Comparison of ENCODE assay signal across 21 mouse cellular contexts in genomic region chr3:65435812-65436211, GRCm38 (mm10). TPM values are rescaled to one million over a fixed set of nuclear protein-coding genes. Genes with fewer than 3 reads are reported as not detected.
DNase-seq lines count a peak whose midpoint lies in the region; ATAC-seq and TF ChIP-seq lines count a peak whose summit lies in the region.
"Had no signal": no experiment of that assay in that cellular context is flagged by ENCODE, and none has a peak within 500 bp of the region (broad histone marks: within the 10 kb centered on the region; RNA-seq: fewer than 3 reads in every experiment).

No protein-coding gene starts in this region.

- H3K4me1 ChIP-seq in forebrain, postnatal 0 days (ENCODE audit: insufficient read depth), result no peaks in the 10 kb centered on the region
- H3K4me1 ChIP-seq in forebrain, embryonic 11.5 days (replicated peaks; ENCODE audit: control insufficient read depth, insufficient read depth, low read length), result no peaks in the 10 kb centered on the region
- H3K4me1 ChIP-seq in heart, embryonic 15.5 days (replicated peaks), result 0 out of 2 replicates have a peak, but pooled peaks cover 4% of the 10 kb centered on the region
- H3K4me1 ChIP-seq: forebrain, embryonic 15.5 days; hindbrain, embryonic 15.5 days; neural tube, embryonic 15.5 days had no signal

- no peak overlapping the region for H3K27ac ChIP-seq in forebrain, postnatal 0 days (ENCODE audit: low read depth, low read length)
- H3K27ac ChIP-seq in forebrain, embryonic 11.5 days (ENCODE audit: low read depth, low read length), result no peak overlapping the region
- H3K27ac ChIP-seq in heart, embryonic 15.5 days, result peak overlapping the region; percentile 57
- H3K27ac ChIP-seq: forebrain, embryonic 15.5 days; hindbrain, embryonic 15.5 days; intestine, embryonic 15.5 days; midbrain, embryonic 15.5 days; neural tube, embryonic 15.5 days had no signal

- no peak for TF ChIP-seq POLR2A in brain, embryonic 14.5 days (IDR thresholded peaks at IDR 0.05; ENCODE audit: borderline replicate concordance, extremely low read depth, insufficient read depth, insufficient read length, poor library complexity, severe bottlenecking)

- H3K27me3 ChIP-seq in forebrain, postnatal 0 days (ENCODE audit: insufficient read depth, low read length), result no peaks in the 10 kb centered on the region
- H3K27me3 ChIP-seq in forebrain, embryonic 11.5 days (ENCODE audit: control insufficient read depth, insufficient read depth, low read length), result no peaks in the 10 kb centered on the region
- no peaks in the 10 kb centered on the region for H3K27me3 ChIP-seq in heart, embryonic 15.5 days
- H3K27me3 ChIP-seq: forebrain, embryonic 15.5 days; hindbrain, embryonic 15.5 days; intestine, embryonic 15.5 days; midbrain, embryonic 15.5 days; neural tube, embryonic 15.5 days had no signal

- H3K4me2 ChIP-seq in forebrain, postnatal 0 days (ENCODE audit: low read depth), result no peak overlapping the region
- no peak overlapping the region for H3K4me2 ChIP-seq in forebrain, embryonic 11.5 days (ENCODE audit: low read depth, low read length, severe bottlenecking)
- H3K4me2 ChIP-seq in heart, embryonic 15.5 days, result no peak overlapping the region
- H3K4me2 ChIP-seq: forebrain, embryonic 15.5 days; hindbrain, embryonic 15.5 days; intestine, embryonic 15.5 days; liver, embryonic 11.5 days; midbrain, embryonic 15.5 days; neural tube, embryonic 15.5 days had no signal

- TF ChIP-seq CTCF in forebrain, postnatal 0 days (IDR thresholded peaks at IDR 0.05; ENCODE audit: low read depth), result no peak
- no peak for TF ChIP-seq CTCF in brain, embryonic 14.5 days (IDR thresholded peaks at IDR 0.05; ENCODE audit: borderline replicate concordance, extremely low read depth, insufficient read depth, insufficient read length)

- H3K9me3 ChIP-seq in forebrain, postnatal 0 days (ENCODE audit: low read length), result 0 out of 2 replicates have a peak, but pooled peaks cover 3% of the 10 kb centered on the region
- H3K9me3 ChIP-seq in forebrain, embryonic 11.5 days (ENCODE audit: control insufficient read depth, low read length), result no peaks in the 10 kb centered on the region
- no peaks in the 10 kb centered on the region for H3K9me3 ChIP-seq in heart, embryonic 15.5 days (replicated peaks)
- H3K9me3 ChIP-seq: forebrain, embryonic 15.5 days; hindbrain, embryonic 15.5 days; intestine, embryonic 15.5 days; midbrain, embryonic 15.5 days; neural tube, embryonic 15.5 days had no signal

- WGBS in forebrain, postnatal 0 days, result 39% methylated on average over 2 of the region's 2 CpGs
- WGBS in forebrain, embryonic 11.5 days, result 72% methylated on average over 2 of the region's 2 CpGs
- WGBS in heart, embryonic 15.5 days, result 16% methylated on average over 2 of the region's 2 CpGs

- DNase-seq in forebrain, postnatal 0 days, result no peak
- no peak for DNase-seq in forebrain, embryonic 11.5 days (ENCODE audit: low spot score)
- no peak for DNase-seq in heart, adult 11 months
- peak; percentile 47 for DNase-seq in brain, embryonic 14.5 days (ENCODE audit: low read depth)
- DNase-seq in skeletal muscle tissue, adult 2 months (ENCODE audit: low read depth, low spot score), result peak; percentile 32
- no peak for DNase-seq in kidney, postnatal 25 days
- DNase-seq: B cell, adult 2 months; cerebellum, adult 9-11 months; kidney, adult 9 months; kidney, postnatal 36 days; layer of hippocampus, adult 9-11 months; lung, adult 2 months; right cerebral cortex, postnatal 25 days; thymus, adult 2 months had no signal

- H3K36me3 ChIP-seq in forebrain, postnatal 0 days (ENCODE audit: insufficient read depth), result no peaks in the 10 kb centered on the region
- no peaks in the 10 kb centered on the region for H3K36me3 ChIP-seq in forebrain, embryonic 11.5 days (ENCODE audit: control insufficient read depth, insufficient read depth, low read length)
- no peaks in the 10 kb centered on the region for H3K36me3 ChIP-seq in heart, embryonic 15.5 days
- H3K36me3 ChIP-seq: forebrain, embryonic 15.5 days; hindbrain, embryonic 15.5 days; intestine, embryonic 15.5 days; midbrain, embryonic 15.5 days; neural tube, embryonic 15.5 days had no signal

- H3K4me3 ChIP-seq in forebrain, postnatal 0 days (ENCODE audit: low read depth, low read length), result no peak overlapping the region
- no peak overlapping the region for H3K4me3 ChIP-seq in forebrain, embryonic 11.5 days (ENCODE audit: low read depth, low read length)
- no peak overlapping the region for H3K4me3 ChIP-seq in heart, embryonic 15.5 days
- H3K4me3 ChIP-seq: forebrain, embryonic 15.5 days; hindbrain, embryonic 15.5 days; intestine, embryonic 15.5 days; midbrain, embryonic 15.5 days; neural tube, embryonic 15.5 days had no signal

- no peak overlapping the region for H3K9ac ChIP-seq in forebrain, postnatal 0 days
- no peak overlapping the region for H3K9ac ChIP-seq in forebrain, embryonic 11.5 days (ENCODE audit: low read length)
- no peak overlapping the region for H3K9ac ChIP-seq in heart, embryonic 15.5 days
- H3K9ac ChIP-seq: forebrain, embryonic 15.5 days; hindbrain, embryonic 15.5 days; intestine, embryonic 15.5 days; midbrain, embryonic 15.5 days; neural tube, embryonic 15.5 days had no signal

- peak; percentile 36; the same call in 1 of the 2 replicates for ATAC-seq in forebrain, postnatal 0 days
- ATAC-seq in forebrain, embryonic 11.5 days (replicated peaks; ENCODE audit: low FRiP score), result no peak
- ATAC-seq in heart, embryonic 15.5 days (replicated peaks; ENCODE audit: insufficient number of reproducible peaks, insufficient read depth, low FRiP score, low read depth), result 0 out of 2 replicates have a peak, but pooled peaks have one; percentile 39
- ATAC-seq: forebrain, embryonic 15.5 days; intestine, embryonic 15.5 days; midbrain, embryonic 15.5 days had no signal

RNA-seq across cellular contexts. Expression of gene Ssr3, which starts 43.4 kb away (rescaled TPM):
- 146 and 174 TPM in 2 replicates for total RNA-seq in forebrain, postnatal 0 days (2014; rRNA removed)
- 149 and 155 TPM in 2 replicates for polyA plus RNA-seq in forebrain, postnatal 0 days (2015; fragmentation: Nextera tagmentation; extraction: Ambion mirVana)
- polyA plus RNA-seq in forebrain, embryonic 11.5 days (2014; fragmentation: Nextera tagmentation; extraction: Ambion mirVana), result 226 and 248 TPM in 2 replicates
- polyA plus RNA-seq in heart, embryonic 15.5 days (2015; fragmentation: Nextera tagmentation; extraction: Ambion mirVana), result 193 and 207 TPM in 2 replicates
- 125 and 138 TPM in 2 replicates for polyA plus RNA-seq in brain, embryonic 14.5 days (2012; rRNA removed)

Comparison
In these comparisons a context has a peak if more than half of its experiments do, and no peak if none do; other contexts are left out.
1. DNase-seq: peak in brain, embryonic 14.5 days (single experiment) and skeletal muscle tissue, adult 2 months (single experiment); none in forebrain, postnatal 0 days (single experiment), forebrain, embryonic 11.5 days (single experiment), heart, adult 11 months (single experiment) and kidney, postnatal 25 days (0 of 2).